Mouse (Mus musculus) forebrain, embryonic 14.5 days (tissue): ENCODE measurements at regions not wholly inside any gene's neighbourhood (a gene's known extent, or its start where the extent isn't known, plus 50 kb on each side); places are given as distances from the start of the nearest gene placed in this dataset.

Source experiments
- ATAC-seq: fragments of 200-750 bp; cut with Nextera tagmentation; 2 replicates; pipeline ENCODE4 v1.8.0; 2017; ENCODE audit warnings: mild to moderate bottlenecking, moderate library complexity
- DNase-seq: peaks from one replicate; pipeline ENCODE4 v3.0.0-alpha.2; 2015; ENCODE audit warnings: low spot score
- H3K27ac ChIP-seq: fragments of 300-500 bp; sonication (generic); 2 replicates; pipeline ENCODE4 v1.5.1; 2014; ENCODE audit warnings: low read depth, mild to moderate bottlenecking, control low read depth, low read length, moderate library complexity
- H3K27me3 ChIP-seq: fragments of 300-500 bp; sonication (generic); replicated peaks from 2 replicates; pipeline ENCODE4 v1.6.1; 2014; ENCODE audit warnings: low read length, control low read depth, mixed read lengths; ENCODE audit not compliant: control insufficient read depth, insufficient read depth
- H3K36me3 ChIP-seq: fragments of 300-500 bp; sonication (generic); 2 replicates; pipeline ENCODE4 v1.6.1; 2014; ENCODE audit warnings: low read length, control low read depth; ENCODE audit not compliant: control insufficient read depth, insufficient read depth
- H3K4me1 ChIP-seq: fragments of 300-500 bp; sonication (generic); 2 replicates; pipeline ENCODE4 v1.6.1; 2014; ENCODE audit warnings: antibody characterized with exemption, low read length, control low read depth; ENCODE audit not compliant: control insufficient read depth, insufficient read depth
- H3K4me2 ChIP-seq: fragments of 300-500 bp; sonication (generic); 2 replicates; pipeline ENCODE4 v1.6.1; 2014; ENCODE audit warnings: mild to moderate bottlenecking, control low read depth, low read length
- H3K4me3 ChIP-seq: fragments of 300-500 bp; sonication (generic); 2 replicates; pipeline ENCODE4 v1.5.1; 2014; ENCODE audit warnings: low read depth, low read length, control low read depth
- H3K9ac ChIP-seq: fragments of 300-500 bp; sonication (generic); 2 replicates; pipeline ENCODE4 v1.6.1; 2014; ENCODE audit warnings: mild to moderate bottlenecking, low read length, control low read depth, moderate library complexity
- H3K9me3 ChIP-seq: fragments of 300-500 bp; sonication (generic); replicated peaks from 2 replicates; pipeline ENCODE4 v1.6.1; 2016; ENCODE audit warnings: low read length, control low read depth, mixed read lengths; ENCODE audit not compliant: control insufficient read depth
- WGBS: fragments of 180-500 bp; shearing (Covaris S2); extraction: QIAGEN DNeasy Blood & Tissue Kit; methylation state at CpG from one replicate; pipeline ENCODE4 v1.1.7; 2014; 5-methylcytosine and 5-hydroxymethylcytosine counted together

GRCm38 (mm10) chr15:49043035-49043434 is 4841.7 kb upstream of the Gm7489 start:
- no peak overlapping the region for H3K9ac ChIP-seq
- no peak overlapping the region for H3K27ac ChIP-seq
- no peaks in the 10 kb centered on the region for H3K27me3 ChIP-seq
- DNase-seq (peak; percentile 3), ATAC-seq (no peak)
- 62% methylated on average over 2 of the region's 2 CpGs for WGBS
- H3K9me3 ChIP-seq: no peaks in the 10 kb centered on the region
- no peaks in the 10 kb centered on the region for H3K4me1 ChIP-seq
- no peak overlapping the region for H3K4me3 ChIP-seq
- H3K4me2 ChIP-seq: no peak overlapping the region
- no peaks in the 10 kb centered on the region for H3K36me3 ChIP-seq

GRCm38 (mm10) chr15:49065069-49065468 is 4819.6 kb upstream of the Gm7489 start:
- Histone ChIP-seq H3K4me3 (no peak overlapping the region), H3K27ac (no peak overlapping the region), H3K9me3 (no peaks in the 10 kb centered on the region), H3K4me2 (no peak overlapping the region), H3K4me1 (no peaks in the 10 kb centered on the region), H3K36me3 (no peaks in the 10 kb centered on the region), H3K9ac (no peak overlapping the region), H3K27me3 (no peaks in the 10 kb centered on the region)
- ATAC-seq (no peak), DNase-seq (no peak)
- 75% methylated on average over 1 of the region's 1 CpGs for WGBS

DNA sequence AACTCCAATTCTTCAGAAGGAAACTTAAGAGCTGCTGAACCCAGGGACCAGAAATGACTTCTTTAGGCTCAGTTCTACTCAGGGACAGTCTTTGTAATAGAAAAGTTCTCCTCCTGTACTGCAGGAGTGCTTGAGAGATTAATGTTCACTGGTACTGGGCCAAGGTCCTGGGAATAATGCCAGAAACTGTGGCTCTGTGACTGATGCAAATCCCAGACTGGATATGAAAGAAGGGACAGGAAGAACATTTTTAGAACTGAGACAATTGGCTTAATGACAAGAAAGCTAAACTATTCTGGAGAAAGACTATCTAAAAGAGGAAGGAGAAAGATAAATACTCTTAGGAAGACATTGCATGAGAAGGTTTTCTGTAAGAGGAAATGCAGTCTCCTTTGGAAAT is 4818.8 kb upstream of the Gm7489 start:
- H3K27ac ChIP-seq: no peak overlapping the region
- no peaks in the 10 kb centered on the region for H3K27me3 ChIP-seq
- H3K36me3 ChIP-seq: no peaks in the 10 kb centered on the region
- H3K4me2 ChIP-seq: no peak overlapping the region
- H3K9me3 ChIP-seq: no peaks in the 10 kb centered on the region
- ATAC-seq (no peak), DNase-seq (peak; percentile 57)
- H3K4me1 ChIP-seq: no peaks in the 10 kb centered on the region
- H3K9ac ChIP-seq: no peak overlapping the region
- no peak overlapping the region for H3K4me3 ChIP-seq

DNA sequence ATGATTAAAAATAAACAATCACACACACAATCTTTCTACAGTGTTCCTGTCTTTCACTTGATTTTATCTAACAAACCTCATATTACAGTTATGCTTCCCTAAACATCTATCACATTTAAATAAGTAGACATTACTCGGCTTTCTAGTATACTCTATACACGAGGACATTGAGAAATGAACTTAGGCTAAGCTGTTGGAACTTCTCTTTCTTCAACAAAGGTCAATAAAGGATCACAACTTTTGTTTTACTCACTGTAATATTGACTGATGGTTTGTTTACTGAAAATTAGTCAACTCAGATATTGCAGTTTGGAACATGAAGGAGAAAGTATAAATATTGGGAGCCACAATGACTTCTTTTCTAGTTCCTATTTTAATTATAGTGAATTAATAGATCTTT is 4818.3 kb upstream of the Gm7489 start:
- ATAC-seq: no peak
- Histone ChIP-seq H3K4me1 (no peaks in the 10 kb centered on the region), H3K9ac (no peak overlapping the region), H3K27ac (no peak overlapping the region), H3K36me3 (no peaks in the 10 kb centered on the region), H3K9me3 (no peaks in the 10 kb centered on the region), H3K4me3 (no peak overlapping the region), H3K4me2 (no peak overlapping the region), H3K27me3 (no peaks in the 10 kb centered on the region)
- no peak for DNase-seq
- WGBS: 85% methylated on average over 2 of the region's 2 CpGs
